Mouse (Mus musculus): Measurements from ENCODE around the gene Dnajc24.

DNA sequence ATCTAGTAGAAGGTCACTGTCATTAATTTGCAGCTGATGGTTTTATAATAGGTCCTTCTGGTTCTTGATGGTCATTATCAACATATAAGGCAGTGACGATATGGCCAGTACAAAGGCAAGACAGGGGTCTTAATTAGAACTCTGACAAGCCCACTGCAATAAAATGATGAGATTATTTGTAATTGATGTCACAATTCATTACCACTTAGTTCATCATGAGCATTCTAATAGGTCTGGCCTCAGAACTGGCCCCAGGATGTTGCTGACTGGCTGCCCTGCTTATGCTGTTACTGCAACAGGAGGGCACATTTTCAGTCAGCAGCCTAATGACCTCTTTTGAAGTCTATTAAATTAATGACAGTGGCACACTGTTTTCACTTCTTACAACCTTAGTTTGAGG, 39.9 kb downstream of the Dnajc24 start:
- TF ChIP-seq CTCF (IDR thresholded peaks at IDR 0.05; ENCODE audit: insufficient read depth, low read length) (no peak), POLR2A (IDR thresholded peaks at IDR 0.05; ENCODE audit: borderline replicate concordance, extremely low read depth, low read depth, low read length) (no peak)
